Mouse (Mus musculus): ENCODE results near the gene Asic5.

Gene Asic5

DNA sequence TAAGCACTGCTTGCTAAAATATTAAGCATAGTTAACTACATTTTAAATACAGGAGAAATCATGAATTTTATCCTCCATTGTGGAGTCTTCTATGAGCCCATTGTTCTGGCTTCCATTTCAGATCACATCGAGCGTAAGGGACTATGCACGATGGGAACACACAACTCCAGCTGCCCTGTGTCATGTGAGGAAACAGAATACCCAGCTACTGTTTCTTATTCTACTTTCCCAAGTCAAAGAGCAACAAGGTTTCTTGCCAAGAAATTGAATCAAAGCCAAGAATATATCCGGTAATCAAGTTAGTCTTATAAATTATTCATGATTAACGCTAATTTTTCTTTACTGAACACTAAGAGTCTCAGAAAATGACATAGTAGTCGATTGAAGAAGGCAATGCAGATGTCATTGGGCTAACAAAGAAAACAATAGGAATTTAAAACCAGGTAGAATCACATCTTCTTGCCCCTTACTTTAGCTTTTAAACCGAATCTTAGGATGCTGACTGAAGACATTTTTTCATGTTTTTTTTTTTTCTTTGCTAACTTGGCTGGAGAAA lies 32.1 kb downstream of the Asic5 start:
- DNase-seq (ENCODE audit: low read depth), result no peak

DNA sequence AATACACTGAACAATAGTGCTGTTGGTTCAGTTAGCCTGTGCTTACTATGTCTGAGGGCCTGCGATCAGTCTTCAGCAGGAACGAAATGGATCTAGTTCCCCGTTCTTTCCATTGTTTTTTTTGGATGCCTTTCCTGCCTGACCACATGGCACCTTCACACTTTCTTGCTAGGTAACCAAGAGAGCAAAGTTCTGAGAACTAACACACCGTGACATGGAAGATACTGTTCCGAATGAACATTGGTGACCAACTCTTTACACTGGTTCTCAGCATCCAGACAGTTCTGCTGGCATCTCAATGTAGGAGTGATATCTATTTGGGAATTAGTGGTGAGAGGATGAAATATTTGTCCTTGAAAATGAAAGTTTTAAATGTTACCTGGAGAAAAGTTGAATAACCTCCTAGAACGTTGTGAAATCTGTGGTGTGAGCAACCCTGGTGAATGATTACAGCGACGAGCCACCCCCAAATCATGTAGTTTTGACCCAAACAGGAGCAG lies 40.4 kb downstream of the Asic5 start:
- DNase-seq (ENCODE audit: low read depth), result no peak

DNA sequence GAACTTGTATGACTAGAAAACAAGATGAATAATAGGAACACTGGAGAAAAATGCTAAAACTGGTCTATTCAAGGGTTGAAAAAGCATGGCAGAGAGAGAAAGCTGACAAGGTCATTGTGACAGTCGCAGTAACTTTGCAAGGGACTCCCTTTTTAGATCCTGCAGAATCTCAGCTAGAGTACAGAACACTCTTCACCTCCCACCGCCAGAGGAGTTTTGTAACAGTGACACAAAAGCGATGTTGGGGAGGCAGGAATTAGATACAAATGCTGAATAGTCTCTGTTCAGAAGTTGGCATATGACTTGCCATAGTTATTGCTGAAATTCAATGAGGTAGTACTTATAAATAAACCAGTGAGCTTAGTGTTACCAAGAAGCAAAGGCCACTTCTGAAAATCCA lies 41.0 kb downstream of the Asic5 start:
- DNase-seq (ENCODE audit: low read depth), result no peak

DNA sequence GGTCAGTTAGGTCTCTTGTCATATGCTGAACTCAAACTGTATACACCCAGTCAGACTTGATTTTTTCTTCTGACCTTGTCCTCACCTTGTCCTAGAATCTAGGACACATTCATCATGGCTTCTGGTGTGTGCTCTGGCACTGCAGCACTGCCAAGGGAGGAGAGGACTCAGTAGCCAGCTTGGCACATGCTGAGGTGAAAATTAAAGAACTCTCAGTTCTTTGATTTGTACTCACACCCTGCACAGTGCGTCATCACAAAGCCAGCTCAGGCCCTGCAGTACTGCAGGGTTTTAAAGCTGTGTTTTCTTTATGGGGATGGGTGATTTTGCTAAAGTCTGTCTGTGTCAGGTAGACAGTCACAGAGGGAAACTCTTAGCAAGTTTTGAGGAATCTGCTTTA lies 45.2 kb downstream of the Asic5 start:
- no peak for DNase-seq (ENCODE audit: low read depth)

DNA sequence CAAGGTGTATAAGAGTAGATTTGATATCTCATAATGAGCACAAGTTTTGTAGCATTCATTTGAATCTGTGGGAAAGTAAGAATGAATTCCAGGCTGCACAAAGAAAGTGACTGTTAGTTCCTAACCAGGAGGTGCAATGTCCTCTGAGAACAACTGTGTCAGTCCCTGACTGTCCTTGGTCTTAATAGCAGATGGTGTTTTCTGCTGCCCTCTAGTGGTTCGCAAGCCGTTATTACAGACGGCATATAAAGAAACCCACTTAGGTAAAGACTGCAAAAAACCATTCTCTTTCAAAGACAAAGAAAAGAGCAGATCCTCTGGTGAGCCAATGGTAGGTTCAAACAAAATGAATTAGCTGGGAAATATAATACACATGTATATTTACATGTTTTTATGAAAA lies 47.1 kb downstream of the Asic5 start:
- peak; percentile 78 for DNase-seq (ENCODE audit: low read depth)

DNA sequence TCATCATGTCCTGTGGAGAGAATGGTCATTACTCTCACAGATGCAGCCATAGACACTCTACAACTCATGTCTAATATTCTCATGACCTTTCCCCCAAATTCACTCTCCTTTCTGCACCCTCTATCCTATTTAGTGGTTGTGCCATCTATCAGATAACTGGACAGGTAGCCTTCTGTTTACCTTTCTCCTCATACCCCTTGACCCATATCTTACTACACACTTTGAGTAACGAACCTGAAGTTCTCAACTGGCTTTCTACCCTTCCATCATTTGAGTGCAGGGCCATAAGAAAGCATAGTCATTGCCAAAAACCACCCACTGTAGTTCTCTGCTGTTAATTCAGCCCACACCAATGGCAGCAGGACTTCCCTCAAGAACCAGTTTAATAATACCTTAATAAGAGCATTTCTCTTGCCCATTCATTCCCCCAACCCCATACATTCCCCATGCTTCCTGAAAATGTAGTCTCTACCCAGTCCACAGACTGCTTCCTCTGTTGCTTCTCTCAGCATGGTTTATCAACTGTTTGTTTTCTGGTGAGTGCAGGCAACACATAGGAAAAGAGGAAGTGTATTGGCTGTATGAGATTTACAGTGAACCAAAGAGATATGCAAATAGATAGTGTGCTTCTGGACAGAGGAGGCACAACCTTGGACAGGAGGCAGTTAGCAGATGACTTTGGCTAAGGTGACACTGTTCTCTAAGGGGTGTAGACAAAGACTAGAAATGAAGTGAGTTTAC lies 48.1 kb downstream of the Asic5 start:
- peak; percentile 22 for DNase-seq (ENCODE audit: low read depth)

DNA sequence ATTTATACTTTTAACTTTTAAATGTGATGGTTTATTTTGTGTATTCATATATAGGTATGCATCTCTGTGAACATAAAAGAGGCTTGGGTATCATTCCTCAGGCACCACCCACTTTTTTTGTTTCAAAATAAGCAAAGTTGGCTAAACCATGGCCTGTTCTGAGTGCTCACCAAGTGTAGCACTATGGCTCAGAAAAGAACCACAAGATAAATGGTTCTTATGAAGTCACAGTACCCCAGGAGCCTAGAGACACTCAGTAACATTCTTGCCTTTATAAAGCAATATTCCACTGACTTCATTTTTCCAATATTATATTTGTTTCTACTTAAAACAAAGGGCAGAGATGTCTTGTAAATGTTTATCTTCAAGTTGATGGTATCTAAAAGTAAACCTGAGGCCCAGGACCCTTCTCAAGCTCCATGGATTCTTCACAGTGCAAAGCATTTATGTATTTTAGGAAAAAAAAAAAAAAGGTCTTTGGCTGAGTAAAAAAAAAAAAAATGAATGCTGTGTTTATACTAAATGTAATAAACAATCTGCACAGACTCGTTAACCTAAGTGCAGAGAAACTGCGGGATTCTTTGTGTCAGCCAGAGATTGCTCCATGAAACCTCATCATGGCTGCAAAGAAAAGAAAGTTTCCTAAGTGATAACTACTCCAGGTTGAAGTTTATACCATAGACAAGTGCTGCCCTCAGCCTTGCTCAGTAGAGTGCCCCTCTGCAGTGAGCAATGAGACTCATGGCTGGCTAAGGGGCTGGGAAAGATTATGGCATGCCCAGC lies 54.4 kb downstream of the Asic5 start:
- DNase-seq (ENCODE audit: low read depth), result no peak

DNA sequence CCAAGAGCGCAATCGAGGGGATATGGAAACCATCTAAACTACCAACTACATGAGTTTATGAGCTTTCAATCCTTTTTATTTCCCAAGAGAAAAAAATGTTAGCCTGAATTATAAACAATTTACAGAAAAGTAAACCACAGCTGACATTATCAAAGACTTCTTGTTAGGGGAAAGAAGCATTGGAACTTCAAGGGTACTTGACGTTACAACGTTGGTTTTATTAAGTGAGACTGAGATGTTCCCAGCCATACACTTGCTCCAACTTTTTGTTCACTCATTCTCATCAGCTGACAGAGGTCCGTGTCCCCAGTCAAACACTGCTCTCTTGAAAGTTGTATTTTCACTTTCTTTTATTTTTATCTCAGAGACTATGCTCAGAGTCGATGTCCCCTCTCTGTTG lies 61.6 kb downstream of the Asic5 start:
- DNase-seq (ENCODE audit: low read depth), result no peak

DNA sequence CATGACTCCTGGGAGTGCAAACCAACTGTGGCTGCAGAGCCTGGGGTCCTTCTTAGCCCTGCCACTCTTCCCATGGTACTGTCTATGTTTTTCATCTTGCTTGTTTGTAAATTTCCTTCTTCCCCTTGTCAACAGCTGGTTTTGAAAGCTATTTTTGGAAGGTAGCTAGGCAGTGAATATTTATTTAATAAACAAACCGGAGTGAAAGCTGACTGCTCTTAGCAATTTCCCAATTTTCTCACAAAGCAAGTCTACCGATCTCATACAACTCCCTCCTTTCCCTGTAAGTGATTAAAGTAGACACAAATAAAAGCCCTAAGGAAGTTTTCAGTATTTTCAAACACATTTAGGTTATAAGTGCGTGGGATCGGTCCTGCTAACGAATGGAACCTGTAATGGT lies 62.8 kb downstream of the Asic5 start:
- DNase-seq (ENCODE audit: low read depth), result no peak

DNA sequence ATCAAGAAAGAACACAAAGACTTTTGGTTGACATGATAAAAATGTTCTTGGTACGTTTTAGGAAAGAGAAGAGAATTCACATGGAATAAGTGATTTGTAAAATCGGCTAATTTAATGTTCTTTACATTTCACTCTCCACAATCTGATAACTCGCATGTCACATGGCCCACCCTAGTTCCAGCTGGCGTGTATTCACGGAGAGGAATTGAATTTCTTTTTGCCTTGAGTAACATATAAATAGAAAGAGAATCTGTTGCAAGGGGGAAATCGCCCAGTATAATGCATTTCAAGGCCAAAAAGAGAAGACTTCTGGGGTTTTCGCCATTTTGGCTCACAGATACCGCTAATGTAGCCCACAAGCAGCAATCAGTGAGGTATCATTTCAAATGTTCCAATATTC lies 64.0 kb downstream of the Asic5 start:
- no peak for DNase-seq (ENCODE audit: low read depth)

DNA sequence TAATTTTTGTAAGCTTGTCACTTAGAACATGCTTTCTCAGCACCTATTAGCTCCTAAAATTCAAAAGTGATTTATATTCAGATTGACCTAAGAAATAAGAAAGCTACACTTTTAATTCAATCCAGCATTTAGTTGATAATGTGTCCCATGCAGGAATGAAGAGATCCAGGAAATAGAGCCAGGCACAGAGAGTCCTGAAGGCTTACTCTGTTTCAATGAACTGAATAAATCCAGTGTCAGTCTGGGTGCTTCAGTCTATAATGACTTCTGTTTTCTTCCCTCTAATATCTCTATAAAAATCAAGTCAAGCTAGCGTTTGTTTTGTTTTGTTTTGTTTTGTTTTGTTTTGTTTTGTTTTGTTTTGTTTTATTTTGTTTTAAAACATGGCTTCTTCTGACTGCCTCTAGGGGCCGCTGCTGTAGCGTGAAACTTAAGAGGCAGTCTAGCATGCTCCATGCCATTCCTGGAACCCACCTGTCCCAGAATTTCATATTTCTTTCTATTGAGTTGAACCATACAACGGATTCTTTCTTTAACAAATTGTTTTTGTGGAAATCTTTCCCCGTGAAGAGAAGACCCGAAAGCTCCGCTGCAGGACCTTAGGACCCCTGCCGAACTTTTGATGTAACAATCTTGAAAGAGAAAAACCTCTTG lies 65.1 kb downstream of the Asic5 start:
- peak; percentile 52 for DNase-seq (ENCODE audit: low read depth)

DNA sequence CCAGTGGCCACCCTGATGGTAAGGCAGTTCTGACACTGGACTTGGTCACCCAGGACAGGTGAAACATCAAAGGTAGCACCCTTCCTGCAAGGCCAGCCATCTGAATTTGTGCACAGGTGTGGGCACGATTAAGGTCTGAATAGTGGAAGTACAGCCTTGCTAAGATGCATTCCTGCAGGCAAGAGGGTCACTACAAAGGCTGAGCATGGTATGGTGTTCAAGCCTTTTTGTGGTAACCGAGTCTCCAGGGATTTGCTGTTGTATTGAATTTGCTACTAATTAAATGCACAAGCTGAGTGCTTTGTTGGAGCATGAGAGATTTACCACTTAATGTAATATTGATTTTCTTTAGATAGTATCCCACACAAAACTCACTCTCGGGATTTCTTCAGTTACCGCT lies 66.0 kb downstream of the Asic5 start:
- no peak for DNase-seq (ENCODE audit: low read depth)

DNA sequence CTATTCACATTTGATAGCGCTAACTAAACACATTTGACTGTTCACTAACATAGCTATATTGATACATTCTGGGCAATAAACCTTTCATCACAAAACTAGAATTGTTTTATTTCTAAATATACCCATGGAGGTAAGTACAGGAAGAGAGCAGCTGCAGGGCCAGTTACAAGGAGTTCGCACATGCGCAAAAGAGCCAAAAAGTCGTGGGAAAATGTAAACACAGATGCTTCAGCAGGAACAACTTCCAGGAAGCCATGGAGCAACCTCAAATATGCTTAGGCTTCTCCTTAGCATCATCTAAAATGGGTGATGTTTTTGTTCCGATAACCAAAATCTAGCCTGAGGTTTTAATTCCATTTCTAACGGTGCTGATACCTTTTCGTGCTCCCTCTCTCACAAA lies 66.6 kb downstream of the Asic5 start:
- DNase-seq (ENCODE audit: low read depth), result no peak

DNA sequence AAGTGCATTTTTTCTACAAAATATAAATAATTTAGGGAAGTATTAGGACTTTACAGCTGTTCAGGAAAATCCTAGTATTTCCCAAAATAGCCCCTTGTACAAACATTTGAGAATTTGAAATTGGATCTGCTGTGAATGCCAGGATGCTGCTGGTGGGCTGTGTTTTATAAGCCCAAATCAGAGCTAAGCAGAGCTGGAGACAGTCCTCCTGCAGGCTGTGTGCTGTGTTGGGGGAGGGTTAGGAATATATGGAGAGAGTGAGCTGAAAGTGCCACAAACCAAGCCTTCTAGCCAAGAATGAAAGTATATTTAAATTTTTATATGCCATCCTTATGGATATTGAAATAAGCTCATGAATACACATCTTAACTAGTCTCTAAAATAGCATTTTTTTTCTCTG lies 69.4 kb downstream of the Asic5 start:
- no peak for DNase-seq (ENCODE audit: low read depth)

DNA sequence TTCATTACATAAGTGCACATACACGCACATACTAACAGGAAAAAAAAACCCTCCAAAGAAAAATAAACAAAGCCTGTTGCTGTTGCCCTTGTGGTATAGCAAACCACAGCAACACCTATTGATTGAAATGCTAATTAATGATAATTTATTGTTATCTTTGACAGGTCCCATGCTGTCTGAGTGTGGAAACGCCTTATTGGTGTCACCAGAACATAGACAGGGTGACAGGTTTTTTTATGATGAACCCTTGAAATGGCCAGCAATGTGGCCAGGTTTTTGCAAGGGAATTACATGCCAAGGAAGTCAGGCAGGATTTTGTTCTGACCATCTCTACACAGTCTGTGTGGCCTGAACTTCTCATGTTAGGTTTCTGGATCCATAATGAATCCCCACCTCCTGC lies 69.9 kb downstream of the Asic5 start:
- no peak for DNase-seq (ENCODE audit: low read depth)

DNA sequence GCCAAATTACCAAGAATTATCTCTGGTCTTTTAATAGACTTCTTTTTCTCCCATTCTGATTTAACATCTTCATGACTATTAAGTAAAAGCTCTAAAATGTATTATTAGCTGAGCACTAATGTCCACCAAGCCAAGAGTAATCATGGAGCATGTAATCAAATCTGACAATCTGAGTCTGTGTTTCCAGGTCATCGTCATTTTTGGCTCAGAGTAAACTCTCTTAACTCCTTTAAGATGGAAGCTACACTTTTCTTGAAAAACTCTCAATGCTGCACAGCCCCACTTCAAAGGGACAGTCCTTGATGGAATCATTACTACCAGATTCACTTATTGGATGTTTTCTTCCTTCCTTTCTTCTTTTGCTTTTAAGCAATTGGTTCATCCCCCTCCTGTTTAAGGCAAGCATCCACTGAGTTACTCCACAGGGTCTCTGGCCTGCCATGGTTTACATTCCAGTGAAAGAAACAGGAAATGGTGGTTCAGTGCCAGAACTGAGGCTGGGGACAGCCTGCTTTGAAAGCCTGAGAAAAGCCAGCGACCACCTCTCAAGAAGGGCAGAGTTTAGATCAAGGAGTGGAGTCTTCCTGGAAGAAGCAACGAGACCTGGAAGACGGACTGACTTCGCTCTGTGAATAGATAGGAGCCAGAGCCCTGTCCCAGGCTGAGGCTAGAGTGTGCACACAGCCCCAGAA lies 72.3 kb downstream of the Asic5 start:
- no peak for DNase-seq (ENCODE audit: low read depth)

DNA sequence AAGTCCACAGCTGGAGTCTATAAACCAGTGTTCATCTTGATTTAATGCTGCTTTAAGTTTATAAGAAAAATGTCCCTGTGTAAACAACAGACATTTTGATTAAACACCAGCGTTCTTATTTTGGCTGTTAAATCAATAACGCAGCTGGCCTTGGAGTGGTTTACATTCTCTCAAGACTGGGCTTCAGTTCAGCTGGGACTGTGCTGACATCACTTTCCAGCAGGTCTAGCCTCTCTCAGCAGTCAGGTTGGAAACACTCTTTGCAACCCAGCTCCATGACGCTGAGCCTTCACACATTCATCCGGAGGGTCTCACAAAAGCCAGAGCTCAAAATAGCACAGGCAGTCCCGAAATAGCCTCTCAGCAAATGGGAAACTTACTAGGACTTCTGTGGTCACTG lies 75.1 kb downstream of the Asic5 start:
- no peak for DNase-seq (ENCODE audit: low read depth)

DNA sequence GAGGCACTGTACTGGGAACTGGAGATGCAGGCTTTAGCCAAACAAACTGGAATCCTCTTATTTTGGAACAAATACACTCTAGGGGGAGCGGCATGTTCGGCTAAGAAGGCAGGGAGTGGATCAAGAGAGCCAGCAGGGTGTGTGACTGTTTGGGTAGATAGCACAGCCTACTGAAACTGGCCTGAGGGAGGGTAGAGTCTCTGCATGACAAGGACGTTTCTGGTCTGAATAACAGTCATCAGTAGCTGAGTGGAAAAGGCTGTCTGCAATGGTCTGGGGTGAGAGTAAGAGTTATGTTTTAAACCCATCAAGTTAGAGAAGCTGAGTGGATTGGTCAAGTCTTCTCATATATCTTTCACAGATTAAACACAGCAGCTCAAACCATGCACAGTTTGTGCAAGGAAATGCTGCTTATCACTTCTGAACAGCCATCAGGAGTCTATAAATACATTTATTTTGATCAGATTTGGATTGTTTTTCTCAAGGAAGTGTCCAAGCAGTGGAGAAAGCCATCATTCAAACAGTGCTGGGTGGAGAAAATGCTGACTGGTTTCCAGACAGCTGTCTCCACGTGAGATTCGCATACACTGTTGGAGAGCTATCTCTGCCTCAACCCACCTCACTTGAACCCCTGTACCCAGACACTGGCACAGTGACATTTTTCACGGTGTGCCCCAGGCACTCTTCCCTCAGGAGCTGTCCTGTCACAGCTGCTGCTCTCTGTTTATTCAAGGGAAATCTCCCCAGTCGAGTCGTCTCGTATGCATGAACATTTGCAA lies 79.5 kb downstream of the Asic5 start:
- DNase-seq (ENCODE audit: low read depth), result no peak

DNA sequence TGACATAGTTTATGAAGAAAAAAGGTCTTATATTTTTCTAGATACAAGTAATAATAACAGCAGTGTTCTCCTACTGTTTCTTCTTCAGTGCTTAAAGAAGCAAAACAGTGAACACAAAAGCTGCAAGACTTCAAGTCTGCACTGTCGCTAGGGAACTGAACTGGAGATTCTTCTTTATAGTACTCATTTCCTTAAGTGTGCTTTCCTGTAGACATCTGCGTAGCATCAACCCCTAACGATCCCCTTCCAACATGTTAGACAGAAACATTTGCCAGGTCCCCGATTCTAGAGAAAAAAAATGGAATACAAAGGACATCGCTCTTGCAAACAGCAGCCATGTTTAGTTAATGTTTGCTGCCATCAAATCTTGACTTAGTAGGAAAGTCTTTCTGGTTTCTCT lies 85.7 kb downstream of the Asic5 start:
- DNase-seq (ENCODE audit: low read depth), result no peak
